Mouse (Mus musculus): ENCODE data around the gene Eif5b. TPM values are rescaled to one million over a fixed set of nuclear protein-coding genes. Genes with fewer than 3 reads are reported as not detected.

Eif5b gene
- polyA plus RNA-seq, 1 experiment from 2014 or later = 29.5 TPM

Other genes with a start within 250 kb of the Eif5b start
- 6.1 and 6.3 TPM in 2 replicates for gene Tsga10, start 131.6 kb upstream of the Eif5b start, polyA plus RNA-seq (2014; fragmentation: Nextera tagmentation; extraction: Ambion mirVana)
- 8.5 and 10.2 TPM in 2 replicates for gene Lipt1, start 126.3 kb upstream of the Eif5b start, polyA plus RNA-seq (2014; fragmentation: Nextera tagmentation; extraction: Ambion mirVana)
- 28.8 and 33.0 TPM in 2 replicates for gene Mitd1, start 107.6 kb upstream of the Eif5b start, polyA plus RNA-seq (2014; fragmentation: Nextera tagmentation; extraction: Ambion mirVana)
- 249 and 272 TPM in 2 replicates for gene Mrpl30, start 107.5 kb upstream of the Eif5b start, polyA plus RNA-seq (2014; fragmentation: Nextera tagmentation; extraction: Ambion mirVana)
- not detected in 2 replicates for gene Lyg2, start 81.5 kb upstream of the Eif5b start, polyA plus RNA-seq (2014; fragmentation: Nextera tagmentation; extraction: Ambion mirVana)
- gene Lyg1, start 40.3 kb upstream of the Eif5b start, polyA plus RNA-seq (2014; fragmentation: Nextera tagmentation; extraction: Ambion mirVana) = not detected in 2 replicates
- 132 and 144 TPM in 2 replicates for gene Txndc9, start 117 bp upstream of the Eif5b start, polyA plus RNA-seq (2014; fragmentation: Nextera tagmentation; extraction: Ambion mirVana)
- gene Rev1, start 131.8 kb downstream of the Eif5b start, polyA plus RNA-seq (2014; fragmentation: Nextera tagmentation; extraction: Ambion mirVana) = 28.8 and 32.8 TPM in 2 replicates